Mouse (Mus musculus) stomach, embryonic 14.5 days (tissue): Measurements from ENCODE around the gene Dclre1c. TPM values are rescaled to one million over a fixed set of nuclear protein-coding genes. Genes with fewer than 3 reads are reported as not detected.
"Not testable (repeated sequence)": the region's sequence is repeated elsewhere in the genome, so short reads cannot be mapped to it uniquely, and the experiment has no call there.

Source experiments
- ATAC-seq: fragments of 200-750 bp; cut with Nextera tagmentation; 2 replicates; pipeline ENCODE4 v1.8.0; 2017; ENCODE audit warnings: low read depth, moderate TSS enrichment; ENCODE audit not compliant: insufficient number of reproducible peaks, insufficient read depth, low FRiP score
- H3K27ac ChIP-seq: fragments of 300-500 bp; sonication (generic); 2 replicates; pipeline ENCODE4 v1.5.1; 2014; ENCODE audit warnings: mild to moderate bottlenecking, low read length, moderate library complexity, mixed read lengths
- H3K27me3 ChIP-seq: fragments of 300-500 bp; sonication (generic); 2 replicates; pipeline ENCODE4 v1.6.1; 2014; ENCODE audit warnings: low read length, control low read depth, mixed read lengths; ENCODE audit not compliant: control insufficient read depth, insufficient read depth
- H3K36me3 ChIP-seq: fragments of 300-500 bp; sonication (generic); 2 replicates; pipeline ENCODE4 v1.6.1; 2014; ENCODE audit warnings: mild to moderate bottlenecking, control low read depth, low read length, moderate library complexity, mixed read lengths; ENCODE audit not compliant: control insufficient read depth, insufficient read depth
- H3K4me1 ChIP-seq: fragments of 300-500 bp; sonication (generic); 2 replicates; pipeline ENCODE4 v1.6.1; 2014; ENCODE audit warnings: low read length, control low read depth, mixed read lengths; ENCODE audit not compliant: control insufficient read depth, insufficient read depth
- H3K4me2 ChIP-seq: fragments of 300-500 bp; sonication (generic); replicated peaks from 2 replicates; pipeline ENCODE4 v1.6.1; 2014; ENCODE audit warnings: low read depth, low read length, control low read depth
- H3K4me3 ChIP-seq: fragments of 300-500 bp; sonication (generic); 2 replicates; pipeline ENCODE4 v1.5.1; 2014; ENCODE audit warnings: low read depth, low read length, control low read depth
- H3K9ac ChIP-seq: fragments of 300-500 bp; sonication (generic); replicated peaks from 2 replicates; pipeline ENCODE4 v1.6.1; 2014; ENCODE audit warnings: low read depth, mild to moderate bottlenecking, control low read depth, low read length, moderate library complexity, mixed read lengths
- H3K9me3 ChIP-seq: fragments of 300-500 bp; sonication (generic); 2 replicates; pipeline ENCODE4 v1.6.1; 2016; ENCODE audit warnings: low read depth, low read length, control low read depth; ENCODE audit not compliant: control insufficient read depth
- WGBS: fragments of 180-500 bp; shearing (Covaris S2); extraction: QIAGEN DNeasy Blood & Tissue Kit; methylation state at CpG from one replicate; pipeline ENCODE4 v1.1.7; 2014; 5-methylcytosine and 5-hydroxymethylcytosine counted together
- polyA plus RNA-seq: library from polyadenylated mRNA; unstranded; fragments of >200 nt; fragmentation: Nextera tagmentation; extraction: Ambion mirVana; gene quantifications from 2 replicates; pipeline ENCODE4 v1.2.1, GENCODE M21; 2014

The Dclre1c gene
- 6.4 and 9.6 TPM in 2 replicates for polyA plus RNA-seq

DNA sequence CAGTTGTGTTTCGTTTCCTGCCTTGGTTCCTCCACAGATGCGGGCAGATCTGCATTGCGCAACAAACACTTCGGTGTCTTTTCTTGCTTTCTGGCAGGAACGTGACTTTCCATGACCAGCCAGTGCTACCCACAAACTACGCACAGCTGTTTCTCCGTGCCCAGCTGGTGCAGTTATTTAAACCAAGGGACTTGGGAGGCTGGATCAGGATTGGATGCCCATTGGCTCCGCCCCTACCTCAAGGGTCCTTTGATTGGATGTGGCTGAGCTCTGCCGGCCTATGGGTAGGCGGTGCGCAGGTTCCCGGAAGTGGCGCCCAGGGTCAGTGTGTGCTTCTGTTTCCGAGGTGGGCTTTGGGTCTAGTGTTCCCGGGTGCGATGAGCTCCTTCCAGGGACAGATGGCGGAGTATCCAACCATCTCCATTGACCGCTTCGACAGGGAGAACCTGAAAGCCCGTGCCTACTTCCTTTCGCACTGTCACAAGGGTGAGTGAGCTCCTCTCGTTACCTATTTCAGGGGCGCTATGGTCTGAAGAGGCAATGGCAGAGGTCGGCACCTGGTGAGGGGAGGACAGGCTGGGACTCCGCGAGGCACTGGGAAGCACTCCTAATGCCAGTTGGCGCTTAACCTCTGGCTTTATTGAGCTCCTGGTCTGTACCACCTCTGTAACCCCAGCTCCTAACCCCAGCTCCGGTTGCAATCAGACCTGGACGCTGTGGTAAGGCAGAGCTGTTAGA, at the start of gene Dclre1c:
Gene Dclre1c, plus strand, starts transcription at position 291 of the 738 bp plus-strand sequence.
- H3K4me3 ChIP-seq = peak within 1 kb of the TSS; percentile 69
- no peak within 1 kb of the TSS for H3K27ac ChIP-seq
- peak; percentile 98 for ATAC-seq
- no peaks in the 10 kb centered on the region for H3K36me3 ChIP-seq
- peak within 1 kb of the TSS; percentile 41 for H3K9ac ChIP-seq
- no peaks in the 10 kb centered on the region for H3K9me3 ChIP-seq
- H3K4me2 ChIP-seq = peak within 1 kb of the TSS; percentile 96
- peaks cover 5% of the 10 kb centered on the region; the same call in 1 of the 2 replicates for H3K4me1 ChIP-seq
- no peaks in the 10 kb centered on the region for H3K27me3 ChIP-seq
- WGBS = 1% methylated on average over 29 of the region's 29 CpGs

DNA sequence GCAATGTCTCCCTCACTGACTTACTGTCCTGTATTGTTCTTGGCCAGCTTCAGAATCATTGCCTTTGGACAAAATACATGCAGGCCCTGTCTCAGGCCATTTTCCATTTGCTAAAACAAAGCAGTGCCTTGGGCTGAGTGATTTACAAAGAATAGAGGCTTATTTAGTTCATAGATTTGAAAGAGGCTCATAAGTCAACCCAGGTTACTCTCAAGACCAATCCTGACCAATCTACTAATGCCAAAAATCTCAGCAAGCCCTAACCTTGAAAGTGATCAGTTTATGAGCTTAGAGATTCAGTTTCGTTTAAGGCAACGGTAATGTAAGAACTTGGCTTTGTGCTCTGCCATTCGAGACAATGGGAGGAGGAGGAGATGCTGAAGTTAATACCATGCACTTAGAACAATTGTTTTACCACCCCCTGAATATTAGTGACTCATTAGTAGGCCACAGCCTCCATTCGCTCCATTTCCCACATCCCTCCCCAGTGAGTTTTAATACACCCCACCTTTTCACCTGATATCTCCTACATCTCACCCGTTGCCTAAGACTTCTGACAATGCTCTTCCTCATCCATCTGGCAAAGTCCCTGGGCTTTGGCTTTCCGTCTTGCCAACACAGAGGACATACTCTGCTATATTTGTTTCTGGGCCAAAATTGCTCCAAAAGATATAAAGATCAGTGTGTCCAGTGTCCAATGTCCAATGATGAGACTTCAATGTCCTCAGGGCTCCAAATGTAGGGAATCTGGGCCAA, 36.6 kb upstream of the Dclre1c start:
- H3K27me3 ChIP-seq = no peaks in the 10 kb centered on the region
- H3K4me3 ChIP-seq = no peak overlapping the region
- H3K4me1 ChIP-seq = no peaks in the 10 kb centered on the region
- H3K36me3 ChIP-seq = no peaks in the 10 kb centered on the region
- H3K9me3 ChIP-seq = no peaks in the 10 kb centered on the region
- ATAC-seq = no peak
- no peak overlapping the region for H3K9ac ChIP-seq
- H3K27ac ChIP-seq = no peak overlapping the region
- H3K4me2 ChIP-seq = no peak overlapping the region
- 81% methylated on average over 6 of the region's 6 CpGs for WGBS

DNA sequence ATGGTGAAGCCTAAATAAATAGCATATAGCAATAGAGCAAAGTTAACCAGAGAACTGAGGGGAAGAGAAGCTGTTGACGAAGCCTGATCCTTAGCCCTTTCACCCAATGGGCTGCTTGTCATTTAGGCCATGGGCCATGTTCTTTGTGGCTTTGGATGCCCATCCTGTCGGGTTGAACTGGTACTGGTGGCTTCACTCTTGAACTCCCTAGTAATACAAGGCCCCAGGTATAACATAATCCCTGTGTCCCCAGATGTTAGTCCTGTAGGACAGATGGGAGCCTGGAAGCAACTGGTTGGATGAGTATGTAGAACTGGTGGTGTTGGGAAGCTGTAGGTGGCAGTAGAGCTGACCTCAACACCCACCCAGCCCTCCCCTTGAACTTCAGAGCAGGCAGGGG, 32.0 kb upstream of the Dclre1c start:
- H3K4me2 ChIP-seq = no peak overlapping the region
- H3K36me3 ChIP-seq = no peaks in the 10 kb centered on the region
- WGBS = 78% methylated on average over 2 of the region's 2 CpGs
- no peaks in the 10 kb centered on the region for H3K9me3 ChIP-seq
- no peak for ATAC-seq
- no peak overlapping the region for H3K27ac ChIP-seq
- H3K9ac ChIP-seq = no peak overlapping the region
- no peaks in the 10 kb centered on the region for H3K4me1 ChIP-seq
- no peak overlapping the region for H3K4me3 ChIP-seq
- H3K27me3 ChIP-seq = no peaks in the 10 kb centered on the region

DNA sequence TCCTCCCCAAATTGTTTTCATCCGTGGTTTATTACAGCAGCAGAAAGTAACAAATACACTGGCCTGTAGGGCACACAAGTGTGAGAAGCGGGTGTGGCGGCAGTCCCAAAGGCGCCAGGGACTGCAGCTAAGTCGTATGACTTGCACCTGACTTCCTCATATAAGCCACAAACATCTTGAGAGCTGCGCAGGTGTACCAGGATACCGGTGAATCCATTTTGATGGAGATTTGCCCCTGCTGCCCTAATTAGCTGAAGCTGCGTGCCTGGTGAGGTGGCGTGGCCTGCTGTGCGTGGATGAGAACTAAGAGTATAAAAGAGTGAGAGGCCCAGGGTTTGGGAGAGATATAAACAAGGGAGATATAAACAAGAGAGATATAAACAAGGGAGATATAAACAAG, 26.8 kb upstream of the Dclre1c start, which contains the start of gene Olah:
Gene Olah, minus strand, starts transcription at position 101 of the 400 bp plus-strand sequence.
- H3K4me2 ChIP-seq, H3K4me1 ChIP-seq, H3K36me3 ChIP-seq, H3K27ac ChIP-seq, H3K27me3 ChIP-seq, H3K9ac ChIP-seq, H3K9me3 ChIP-seq, ATAC-seq, H3K4me3 ChIP-seq: not testable (repeated sequence)
- 65% methylated on average over 10 of the region's 10 CpGs for WGBS

DNA sequence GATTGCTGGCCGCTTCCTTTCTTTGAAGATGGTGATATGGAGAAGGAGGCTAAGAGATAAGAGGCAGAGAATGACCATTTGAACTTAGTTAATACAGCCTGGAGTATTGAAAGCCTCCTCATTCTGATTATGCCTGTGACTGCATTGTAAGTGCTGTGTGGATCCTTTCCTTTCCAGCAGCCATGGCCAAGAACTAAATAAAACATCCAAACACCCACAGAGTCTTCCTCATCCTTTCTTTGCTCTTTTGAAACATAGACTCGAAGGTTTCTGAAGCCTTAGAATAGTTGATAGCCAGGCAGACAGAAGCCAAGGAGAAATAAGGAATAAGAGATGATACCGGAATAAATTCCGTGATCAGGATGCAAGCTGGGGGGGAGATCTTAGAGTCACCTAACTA, 17.9 kb upstream of the Dclre1c start:
- Histone ChIP-seq H3K4me1 (no peaks in the 10 kb centered on the region), H3K27me3 (no peaks in the 10 kb centered on the region), H3K4me2 (no peak overlapping the region), H3K4me3 (no peak overlapping the region), H3K27ac (no peak overlapping the region), H3K9me3 (no peaks in the 10 kb centered on the region), H3K36me3 (no peaks in the 10 kb centered on the region), H3K9ac (no peak overlapping the region)
- ATAC-seq = no peak
- WGBS = 85% methylated on average over 4 of the region's 4 CpGs

DNA sequence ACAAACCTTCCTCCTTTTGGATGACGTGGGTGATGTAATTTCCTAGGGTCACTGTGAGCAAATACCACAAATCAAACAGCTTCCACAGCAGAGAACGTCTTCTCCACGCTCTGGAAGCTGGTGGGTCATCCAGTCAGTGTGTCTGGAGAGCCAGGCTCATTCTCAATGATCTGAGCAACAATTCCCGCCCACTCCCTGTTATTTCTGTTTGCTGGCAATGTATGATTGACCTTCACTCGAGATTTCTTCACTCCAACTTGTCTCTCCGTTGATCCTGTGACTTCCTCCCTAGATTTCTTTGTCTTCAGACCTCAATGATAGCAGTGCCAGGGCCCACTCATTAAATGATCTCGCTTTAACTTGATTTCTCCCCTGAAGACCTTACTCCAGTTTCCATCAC, 16.2 kb upstream of the Dclre1c start:
- H3K9me3 ChIP-seq = no peaks in the 10 kb centered on the region
- no peak for ATAC-seq
- WGBS = 69% methylated on average over 7 of the region's 7 CpGs
- H3K9ac ChIP-seq = no peak overlapping the region
- H3K36me3 ChIP-seq = no peaks in the 10 kb centered on the region
- H3K27me3 ChIP-seq = no peaks in the 10 kb centered on the region
- no peaks in the 10 kb centered on the region for H3K4me1 ChIP-seq
- H3K4me3 ChIP-seq = no peak overlapping the region
- H3K27ac ChIP-seq = no peak overlapping the region
- no peak overlapping the region for H3K4me2 ChIP-seq

DNA sequence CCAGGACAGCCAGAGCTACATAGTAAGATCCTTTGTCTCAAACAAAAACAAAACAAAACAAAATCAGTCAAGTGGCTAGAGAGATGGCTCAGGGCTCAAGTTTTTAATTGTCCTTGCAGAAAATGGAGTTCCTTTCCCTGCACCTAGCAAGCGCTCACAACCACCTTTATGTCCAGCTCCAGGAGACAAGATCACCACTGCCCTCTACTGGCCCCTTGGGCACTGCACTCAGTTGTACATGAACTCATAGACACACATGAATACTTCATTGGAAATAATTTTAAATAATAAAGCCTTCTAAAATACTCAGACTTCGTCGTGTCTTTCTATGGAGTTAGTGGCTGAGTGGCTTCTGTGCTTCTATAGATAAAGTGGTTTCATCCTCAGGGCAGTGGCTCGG, 9.7 kb upstream of the Dclre1c start:
- no peak overlapping the region for H3K27ac ChIP-seq
- H3K4me1 ChIP-seq = 0 out of 2 replicates have a peak, but pooled peaks cover 2% of the 10 kb centered on the region
- H3K4me2 ChIP-seq = no peak overlapping the region
- no peak overlapping the region for H3K4me3 ChIP-seq
- WGBS = 41% methylated on average over 4 of the region's 4 CpGs
- no peak overlapping the region for H3K9ac ChIP-seq
- no peak for ATAC-seq
- H3K27me3 ChIP-seq = no peaks in the 10 kb centered on the region
- no peaks in the 10 kb centered on the region for H3K9me3 ChIP-seq
- H3K36me3 ChIP-seq = no peaks in the 10 kb centered on the region

DNA sequence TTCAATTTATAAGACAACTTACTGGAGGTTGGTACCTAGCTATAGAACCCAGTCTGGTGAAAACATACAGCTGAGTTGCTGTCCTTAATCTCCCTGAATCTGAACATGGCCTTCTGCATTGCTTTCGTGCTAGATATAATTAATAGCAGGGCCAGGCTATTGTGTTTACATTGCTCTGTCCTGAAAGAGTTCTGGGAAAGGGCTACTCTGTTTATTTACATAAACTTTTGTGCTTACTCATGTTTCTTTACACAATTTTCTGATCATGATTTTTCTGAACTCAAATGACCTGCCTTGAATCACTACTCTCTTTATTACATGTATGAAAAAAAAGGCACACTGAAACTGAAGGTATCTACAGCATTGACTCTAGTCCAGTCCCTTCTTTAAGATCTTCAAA, 8.3 kb upstream of the Dclre1c start:
- H3K4me1 ChIP-seq = 0 out of 2 replicates have a peak, but pooled peaks cover 4% of the 10 kb centered on the region
- 15% methylated on average over 1 of the region's 1 CpGs for WGBS
- no peak for ATAC-seq
- H3K27ac ChIP-seq = no peak overlapping the region
- no peaks in the 10 kb centered on the region for H3K27me3 ChIP-seq
- no peak overlapping the region for H3K4me2 ChIP-seq
- H3K9ac ChIP-seq = no peak overlapping the region
- H3K36me3 ChIP-seq = no peaks in the 10 kb centered on the region
- no peaks in the 10 kb centered on the region for H3K9me3 ChIP-seq
- H3K4me3 ChIP-seq = no peak overlapping the region
